Mouse (Mus musculus): ENCODE data around the gene Ssu2.
A peak's percentile ranks its signal among the peaks of the same experiment; 100 is the strongest.

The Ssu2 gene

DNA sequence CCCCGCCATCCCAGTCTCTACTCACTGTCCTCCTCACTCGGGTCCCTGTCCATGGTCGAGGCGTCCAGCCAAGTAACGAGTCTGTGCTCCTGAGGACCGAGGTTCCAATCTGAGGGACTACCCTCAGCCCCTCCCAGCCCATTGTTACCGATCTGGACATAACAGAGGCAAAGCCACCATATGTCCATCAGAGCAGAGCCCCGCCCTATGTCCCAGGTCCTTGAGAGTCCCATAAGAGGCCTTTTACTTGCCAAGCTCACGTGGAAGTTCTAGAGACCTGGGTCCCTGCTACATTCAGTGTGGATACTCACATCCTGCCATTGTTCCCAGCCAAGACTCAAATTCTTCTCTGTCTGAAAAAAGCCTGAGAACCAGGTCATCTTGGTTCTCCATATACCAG is at the start of gene Ssu2:
Ssu2 (minus strand) TSS at position 77 of the 400 bp plus-strand sequence.
- no peak for DNase-seq

DNA sequence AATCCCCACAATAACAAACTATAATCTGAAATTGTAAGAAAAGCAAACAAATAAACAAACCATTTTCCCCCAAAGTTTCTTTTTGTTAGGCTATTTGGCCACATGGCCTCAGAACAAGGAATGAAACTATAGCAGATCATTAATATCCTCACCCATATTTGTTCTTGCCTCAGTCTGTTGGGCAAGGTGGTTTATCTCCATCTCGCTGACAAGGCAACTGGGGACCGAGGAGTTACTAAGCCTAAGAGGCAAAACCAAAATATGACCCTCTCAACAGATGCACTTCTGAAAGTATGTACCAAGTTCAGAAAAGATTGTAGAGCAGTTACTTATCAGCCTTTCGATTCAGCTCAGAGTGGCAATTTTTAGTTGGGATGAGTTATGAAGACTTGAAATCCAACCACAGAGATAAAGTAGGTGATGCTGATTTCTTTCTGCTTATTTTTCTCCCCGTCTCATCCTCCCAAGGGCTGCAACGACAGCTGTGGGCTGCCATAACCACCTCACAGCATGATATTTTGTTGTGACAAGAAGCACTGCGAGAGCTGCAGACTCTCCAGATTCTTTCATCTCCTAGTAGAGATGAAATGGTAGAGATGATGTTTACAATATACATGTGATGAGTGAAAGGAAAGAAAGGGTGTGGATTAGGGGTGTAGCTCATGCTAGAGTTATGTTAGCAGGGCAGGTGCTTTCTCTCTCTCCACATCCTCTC is 38.4 kb upstream of the Ssu2 start:
- DNase-seq = no peak

DNA sequence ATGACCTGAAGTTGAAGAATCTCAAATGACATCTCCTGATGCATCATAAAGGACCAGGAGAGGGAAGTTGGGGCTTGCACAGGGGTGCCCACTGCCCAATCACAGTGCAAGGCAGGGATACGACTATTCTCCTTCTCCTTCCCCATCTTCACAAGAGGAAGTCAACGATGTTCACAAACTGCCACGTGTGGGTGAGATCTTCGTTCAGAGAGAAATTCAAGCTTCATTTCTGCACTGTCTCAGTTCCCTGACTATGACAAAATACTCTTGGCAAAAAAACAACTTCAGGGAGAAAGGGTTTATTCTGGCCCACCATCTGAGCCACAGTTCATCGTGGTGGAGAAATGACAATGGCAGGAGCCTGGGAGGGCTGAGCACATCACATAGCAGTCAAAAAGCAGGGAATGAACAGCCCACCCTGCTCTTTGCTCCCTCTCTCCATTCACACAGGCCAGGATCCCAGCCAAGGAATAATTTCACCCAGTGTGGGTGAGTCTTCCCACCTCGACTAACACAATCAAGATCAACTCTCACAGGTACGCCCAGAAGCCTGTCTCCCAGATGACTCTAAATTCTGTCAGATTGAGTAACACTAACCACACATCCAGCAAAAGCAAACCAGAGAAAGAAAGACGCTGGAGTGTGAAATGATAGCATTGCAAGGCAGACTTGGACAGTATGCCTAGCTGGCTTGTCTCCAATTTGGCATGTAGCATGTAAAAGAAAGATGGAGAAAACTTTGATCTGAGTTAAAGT is 36.1 kb upstream of the Ssu2 start:
- peak; percentile 44 for DNase-seq

DNA sequence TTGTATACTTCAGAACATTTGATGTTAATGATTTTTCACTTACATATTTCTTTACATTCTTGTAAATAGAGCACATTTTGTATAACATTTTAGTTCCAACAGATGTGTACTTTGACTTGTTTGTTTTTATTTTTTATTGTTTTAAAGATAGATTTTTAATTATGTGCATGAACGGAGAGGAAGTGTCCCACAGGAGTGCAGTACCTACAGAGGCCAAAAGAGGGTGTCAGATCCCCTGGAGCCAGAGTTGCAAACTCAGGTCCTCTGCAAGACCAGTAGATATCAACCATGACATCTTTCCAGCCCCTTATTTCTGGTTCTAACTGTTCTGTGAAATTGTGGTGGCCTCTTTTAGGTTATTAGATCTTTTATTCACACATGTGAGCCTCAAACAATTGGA is 33.1 kb upstream of the Ssu2 start:
- peak; percentile 16 for DNase-seq

DNA sequence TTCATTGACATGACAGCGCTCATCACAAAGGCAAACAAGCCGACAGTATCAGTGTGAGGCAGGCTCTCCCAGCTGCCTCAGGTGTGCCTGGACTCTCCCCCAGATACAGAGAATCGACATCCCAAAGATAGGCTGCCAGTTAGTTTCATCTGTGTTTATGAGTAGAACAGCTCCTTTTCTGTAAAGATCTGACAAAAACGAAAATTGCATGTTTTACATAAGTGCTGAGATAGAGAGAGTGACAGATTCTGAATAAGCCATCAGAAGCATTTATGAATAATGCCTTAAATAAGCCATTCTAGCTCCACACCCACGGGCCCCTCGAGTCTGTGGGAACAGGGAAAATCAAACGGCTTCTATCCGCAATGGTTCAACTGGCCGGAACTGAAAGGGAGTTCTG is 31.5 kb upstream of the Ssu2 start:
- DNase-seq = no peak

DNA sequence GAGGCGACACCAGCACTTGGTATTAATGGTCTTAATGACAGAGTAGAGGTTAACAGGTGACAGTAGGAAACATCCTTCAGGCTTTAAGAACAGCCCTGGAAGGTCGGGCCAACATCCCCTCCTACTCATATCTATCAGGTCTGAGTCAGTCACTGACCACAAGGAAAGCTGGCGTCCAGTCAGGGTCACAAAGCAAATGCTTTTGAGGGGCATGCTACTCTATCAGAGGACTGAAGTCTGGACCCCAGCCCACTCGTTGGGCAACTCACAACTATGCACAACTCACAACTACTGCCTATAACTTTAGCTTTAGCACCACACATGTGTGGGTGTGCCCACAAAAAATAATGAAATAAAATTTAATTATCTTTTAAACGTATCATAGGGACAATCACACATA is 16.3 kb upstream of the Ssu2 start:
- DNase-seq = no peak

DNA sequence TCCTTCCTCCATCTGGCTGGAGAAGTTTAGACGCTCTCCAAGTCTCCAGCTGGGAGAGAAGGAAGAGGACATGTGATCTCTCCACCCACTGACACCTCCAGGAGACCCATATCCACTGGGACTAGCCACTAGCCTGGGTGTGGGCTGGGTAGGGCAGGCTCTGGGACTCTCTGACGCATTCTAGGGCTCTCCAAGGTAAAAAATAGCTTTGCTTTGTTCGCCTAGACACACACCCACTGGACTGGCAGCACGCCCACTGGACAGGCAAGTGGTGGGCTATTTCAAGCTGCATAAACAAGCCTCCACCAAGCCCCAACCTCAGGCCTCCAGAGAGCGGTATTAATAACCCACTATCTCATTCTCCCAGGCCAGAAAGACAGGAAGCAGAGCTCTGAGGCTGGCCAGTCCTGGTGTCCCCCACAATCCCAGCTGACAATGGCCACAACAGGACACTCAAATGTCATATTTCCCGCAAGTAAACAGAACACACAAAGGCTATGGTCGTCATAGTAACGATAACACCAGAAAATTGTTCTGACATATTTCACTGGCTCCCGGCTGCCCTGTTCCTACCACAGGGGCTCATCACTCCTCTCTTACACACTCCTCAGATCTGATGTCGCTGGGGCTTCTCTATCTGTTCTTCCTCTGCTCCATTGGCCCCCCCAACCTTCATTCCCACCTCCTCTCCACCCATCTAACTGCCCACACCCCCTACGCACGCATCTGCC is 14.3 kb upstream of the Ssu2 start:
- peak; percentile 26 for DNase-seq

DNA sequence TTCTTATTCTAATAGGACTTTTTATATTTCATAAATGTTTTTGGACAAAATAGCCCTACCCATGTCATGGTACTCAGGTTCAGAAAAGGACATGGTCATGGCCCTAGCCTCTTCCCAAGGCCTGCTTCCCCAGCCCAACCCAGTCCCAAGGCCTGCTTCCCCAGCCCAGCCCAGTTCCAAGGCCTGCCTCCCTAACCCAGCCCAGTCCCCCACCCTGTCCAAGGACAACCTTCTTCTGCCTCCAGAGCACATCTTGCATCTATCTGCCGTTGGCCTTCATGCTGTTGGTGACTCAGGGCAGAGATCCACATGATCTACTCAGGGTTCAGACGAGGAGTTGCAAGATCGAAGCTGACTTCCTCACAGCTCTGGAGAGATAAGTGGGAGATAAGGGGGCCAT is 9.5 kb upstream of the Ssu2 start:
- DNase-seq = no peak

DNA sequence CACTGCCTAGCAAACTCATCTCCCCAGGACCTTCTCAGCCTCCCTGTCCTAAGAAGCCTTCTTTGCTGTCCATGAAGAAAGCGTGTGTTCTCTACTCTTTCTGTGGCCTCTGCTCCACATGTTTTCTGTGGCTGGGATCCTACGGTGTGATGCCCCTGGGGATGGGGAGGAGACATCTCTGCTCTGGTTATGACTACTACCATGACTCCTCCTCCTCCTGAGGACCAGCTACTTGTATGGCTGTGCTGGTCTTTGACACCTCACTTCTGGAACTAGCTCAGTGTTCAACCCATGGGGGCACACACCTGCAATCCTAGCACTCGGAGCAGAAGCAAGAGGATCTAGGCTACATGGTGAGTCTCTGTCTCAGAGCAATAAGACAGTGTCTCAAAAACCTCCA is 8.5 kb upstream of the Ssu2 start:
- DNase-seq = no peak

DNA sequence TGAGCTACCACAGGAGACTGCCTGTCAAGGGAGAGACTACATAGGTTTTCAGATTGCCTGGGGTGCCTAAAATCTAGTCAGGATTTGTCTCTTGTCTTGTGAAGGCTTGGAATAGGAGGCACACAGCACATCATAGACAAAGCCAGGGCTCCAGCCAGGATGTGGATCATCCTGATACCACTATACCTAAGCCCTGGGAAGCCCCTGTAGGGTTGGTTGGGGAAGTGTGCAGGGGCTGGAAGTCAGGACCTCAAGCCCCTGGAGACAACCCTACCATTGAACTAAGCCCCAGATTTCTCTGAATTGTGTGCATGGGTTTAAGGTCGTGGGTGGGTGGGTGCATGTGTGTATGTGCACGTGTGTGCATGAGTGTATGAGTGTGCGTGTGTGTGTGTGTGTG is 562 bp upstream of the Ssu2 start:
- DNase-seq = no peak

DNA sequence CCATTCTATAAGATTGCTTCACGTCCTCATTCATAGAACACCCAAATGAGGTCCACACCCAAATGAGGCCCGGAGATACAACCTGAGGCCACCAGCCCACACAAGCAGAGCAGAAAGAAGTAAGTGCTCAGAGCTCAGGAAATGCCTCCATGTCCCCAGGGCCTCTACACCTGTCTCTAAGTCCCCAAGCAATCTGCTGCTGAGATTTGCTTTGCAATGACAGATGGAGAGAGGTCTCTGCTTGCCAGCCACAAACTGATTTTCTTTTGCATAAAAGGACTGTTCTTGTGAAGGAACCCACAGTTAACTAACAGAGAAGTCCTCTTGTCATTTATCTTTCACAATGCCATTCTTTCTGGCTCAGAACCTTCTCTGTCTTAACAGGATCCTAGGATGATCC is 1.6 kb downstream of the Ssu2 start:
- DNase-seq = no peak

DNA sequence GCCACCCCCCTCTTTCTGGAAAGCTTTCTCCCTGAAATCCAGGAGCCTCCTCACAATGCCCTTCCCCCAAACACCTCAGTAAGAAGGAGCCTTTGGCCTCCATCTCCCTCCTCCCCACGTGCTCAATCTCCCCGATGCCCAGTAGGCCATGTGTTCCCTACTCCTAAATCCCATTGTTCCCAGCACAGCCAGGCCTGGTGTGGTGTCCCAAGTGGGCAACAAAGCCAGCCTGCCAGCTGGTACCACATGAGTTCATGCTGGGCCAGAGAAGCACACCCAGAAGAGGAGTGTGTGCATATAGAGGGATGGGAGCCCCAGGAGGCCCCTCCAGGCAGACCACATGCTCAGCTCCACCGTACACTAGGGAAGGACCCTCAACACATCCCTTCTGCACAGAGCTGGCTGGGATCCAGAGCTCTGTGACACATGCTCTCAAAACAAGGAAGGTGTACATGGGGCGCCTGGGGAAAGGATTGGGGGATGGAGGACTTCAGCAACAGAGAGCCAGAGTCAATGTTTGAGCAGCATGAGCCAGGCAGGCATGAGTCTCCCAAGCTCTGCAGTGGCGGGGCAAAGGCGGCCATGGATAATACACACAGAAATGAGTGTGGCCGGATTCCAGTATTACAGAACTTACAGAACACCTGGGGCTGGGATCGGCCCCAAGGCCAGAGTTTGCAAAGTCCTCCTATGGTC is 4.7 kb downstream of the Ssu2 start:
- no peak for DNase-seq

DNA sequence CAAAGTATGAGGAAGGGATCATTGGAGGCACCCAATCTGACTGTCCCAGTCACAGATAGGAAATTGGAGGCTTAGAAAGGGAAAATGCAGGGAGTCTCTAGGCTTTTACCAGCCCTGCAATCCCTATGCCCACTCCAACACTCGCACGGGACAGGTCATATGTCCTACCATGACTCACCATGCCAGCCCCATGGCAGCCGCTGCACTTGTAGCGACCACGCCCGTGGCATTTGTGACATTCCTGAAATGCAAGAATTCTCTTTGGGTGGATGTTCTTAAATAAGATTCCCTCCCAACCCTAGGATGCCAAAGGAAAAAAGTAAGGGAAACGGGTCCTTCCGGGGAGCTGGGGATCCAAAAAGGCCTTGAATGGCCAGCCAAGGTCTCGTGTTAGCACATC is 8.8 kb downstream of the Ssu2 start:
- DNase-seq = no peak

DNA sequence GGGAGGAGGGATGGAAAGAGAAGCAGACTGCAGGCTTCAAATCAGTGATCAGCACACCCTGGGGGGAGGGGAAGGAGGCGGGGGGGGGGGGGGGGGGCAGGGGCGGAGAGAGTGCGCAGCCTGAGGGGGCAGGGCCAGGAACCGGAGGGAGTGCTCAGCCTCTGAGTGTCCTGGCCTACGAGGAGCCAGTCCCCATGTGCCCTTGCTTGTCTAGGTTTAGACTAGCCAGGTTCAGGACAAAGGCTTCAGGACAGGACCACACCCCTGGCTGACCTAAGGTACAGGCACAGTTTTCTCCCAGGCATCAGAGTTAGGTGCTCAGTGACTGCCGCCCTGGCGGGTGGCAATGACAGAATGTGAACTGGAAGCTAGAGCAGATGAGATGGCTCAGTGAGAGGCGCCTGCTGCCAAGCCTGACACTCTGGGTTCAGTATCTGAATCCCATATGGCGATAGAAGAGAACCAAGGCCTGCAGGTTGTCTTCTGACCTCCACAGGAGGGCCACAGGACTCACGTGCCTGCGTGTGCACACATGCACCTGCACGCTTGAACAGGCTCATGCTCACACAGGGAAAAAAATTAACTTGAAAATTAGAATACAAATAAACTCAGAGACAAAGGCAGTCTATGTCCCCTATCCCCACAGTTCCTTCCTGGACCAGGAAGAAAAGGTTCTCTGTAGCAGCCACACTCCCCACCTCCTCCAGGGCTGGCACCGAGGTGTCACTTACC is 12.0 kb downstream of the Ssu2 start:
- DNase-seq = no peak

DNA sequence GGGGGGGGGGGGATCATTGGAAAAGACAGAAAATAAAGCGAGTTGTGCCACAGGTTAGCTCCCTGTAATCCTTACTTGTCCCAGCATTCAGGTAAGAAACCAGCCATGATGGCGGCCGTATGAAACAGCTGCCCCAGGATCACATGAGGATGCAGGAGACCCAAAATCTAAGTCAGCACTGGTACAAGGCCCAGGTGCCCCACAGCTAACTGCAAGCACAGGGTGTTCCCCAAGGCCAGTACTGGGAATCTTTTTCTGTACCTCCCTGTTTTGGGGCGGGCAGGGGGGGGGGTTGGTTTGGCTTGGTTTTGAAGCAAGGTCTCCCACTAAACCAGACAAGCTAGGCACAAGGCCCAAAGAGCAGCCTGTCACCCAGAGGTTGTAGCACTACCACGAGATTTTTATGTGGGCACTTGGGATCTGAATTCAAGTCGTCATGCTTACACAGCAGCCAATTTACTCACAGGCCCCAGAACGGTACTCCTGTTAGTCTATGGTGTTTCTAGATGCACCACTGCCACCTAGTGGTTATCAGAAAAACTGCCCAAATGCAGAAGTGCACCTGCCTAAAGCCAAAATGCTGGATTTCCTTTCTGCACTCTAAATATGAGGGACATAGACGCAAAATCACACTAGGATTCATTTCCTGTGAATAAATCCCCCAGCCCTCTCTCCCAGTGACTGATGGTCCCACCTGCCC is 13.8 kb downstream of the Ssu2 start:
- no peak for DNase-seq

DNA sequence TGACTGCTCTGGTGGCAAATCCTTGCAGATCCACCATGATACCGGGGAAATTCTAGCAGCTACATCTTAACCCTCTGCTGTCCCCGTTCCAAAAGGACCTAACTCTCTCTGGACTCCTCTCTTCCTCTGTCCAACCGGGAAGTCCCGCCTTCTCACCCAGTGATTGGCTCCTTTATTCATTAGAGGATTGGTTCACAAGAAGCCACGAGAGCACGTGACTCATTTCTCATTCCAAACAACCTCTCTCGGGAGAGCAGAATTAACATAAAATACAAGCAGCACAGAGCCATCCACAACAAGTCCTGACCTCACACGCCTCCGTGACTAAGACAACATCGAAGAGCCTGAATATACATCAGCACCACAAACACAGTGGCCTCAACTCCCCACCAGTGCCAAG is 22.5 kb downstream of the Ssu2 start:
- no peak for DNase-seq

DNA sequence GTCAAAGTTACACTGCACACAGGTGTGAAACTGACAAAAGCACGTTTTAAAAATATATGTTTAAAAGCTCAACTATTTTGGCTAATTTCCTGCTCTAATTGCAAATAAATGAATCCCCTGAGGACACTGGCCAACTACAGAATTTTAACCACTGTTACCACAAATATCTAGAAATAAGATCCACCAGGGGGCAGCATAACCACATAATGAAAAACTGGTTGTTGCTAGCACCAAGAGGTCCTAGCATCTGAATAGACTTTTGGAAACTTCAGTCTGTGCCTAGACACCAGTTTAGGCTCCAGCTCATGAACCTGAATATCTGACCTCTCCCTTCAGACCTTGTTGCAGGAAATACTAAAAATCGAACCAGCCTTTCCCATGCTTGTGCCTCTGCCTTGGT is 23.2 kb downstream of the Ssu2 start:
- no peak for DNase-seq

DNA sequence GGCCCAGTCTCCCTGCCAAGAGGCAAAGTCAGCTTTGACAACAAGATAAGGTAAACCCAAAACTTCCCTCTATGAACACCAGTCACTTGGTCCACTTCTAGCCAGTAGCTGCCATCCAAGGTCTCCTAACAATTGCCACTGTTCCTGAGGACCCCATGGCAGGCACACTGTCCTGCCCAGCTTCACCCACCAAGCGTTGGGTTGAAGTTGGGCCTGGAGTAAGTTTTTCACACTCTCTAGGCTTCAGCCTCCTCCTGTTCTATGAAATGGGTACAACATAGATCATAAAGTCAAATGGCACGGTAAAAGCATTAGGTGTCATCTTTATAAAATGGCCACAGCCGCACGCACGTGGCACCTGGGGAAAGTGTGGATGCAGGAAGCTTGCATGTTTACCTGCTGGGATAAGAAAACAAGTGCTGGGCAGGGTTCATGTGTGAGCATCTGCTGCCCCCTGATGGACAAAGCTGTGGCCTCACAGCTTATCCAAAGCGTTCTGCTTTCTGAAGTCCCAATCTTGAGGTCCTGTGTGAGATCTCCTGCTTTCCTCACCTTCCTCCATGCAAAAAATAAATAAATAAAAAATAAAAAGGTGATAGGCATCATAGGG is 25.4 kb downstream of the Ssu2 start:
- peak; percentile 85 for DNase-seq

DNA sequence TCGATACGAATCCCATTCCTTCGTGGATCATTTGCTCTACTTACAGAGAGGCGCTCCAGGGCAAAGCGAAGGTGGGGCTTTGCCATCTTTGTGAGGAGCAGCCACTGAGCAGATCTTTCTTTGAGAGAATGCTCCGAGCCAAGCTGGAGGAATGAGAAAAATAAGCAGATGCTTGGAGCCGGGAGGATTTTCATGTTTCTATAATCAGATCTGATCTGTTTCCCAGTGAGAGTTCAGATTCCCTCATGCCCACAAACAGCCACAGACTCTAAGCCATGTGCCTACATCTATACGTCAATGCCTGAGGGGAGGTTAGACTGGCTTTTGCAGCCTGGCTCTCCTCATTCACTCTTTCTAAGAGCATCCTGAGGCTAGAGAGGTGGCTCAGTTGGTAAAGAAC is 27.1 kb downstream of the Ssu2 start:
- DNase-seq = no peak

DNA sequence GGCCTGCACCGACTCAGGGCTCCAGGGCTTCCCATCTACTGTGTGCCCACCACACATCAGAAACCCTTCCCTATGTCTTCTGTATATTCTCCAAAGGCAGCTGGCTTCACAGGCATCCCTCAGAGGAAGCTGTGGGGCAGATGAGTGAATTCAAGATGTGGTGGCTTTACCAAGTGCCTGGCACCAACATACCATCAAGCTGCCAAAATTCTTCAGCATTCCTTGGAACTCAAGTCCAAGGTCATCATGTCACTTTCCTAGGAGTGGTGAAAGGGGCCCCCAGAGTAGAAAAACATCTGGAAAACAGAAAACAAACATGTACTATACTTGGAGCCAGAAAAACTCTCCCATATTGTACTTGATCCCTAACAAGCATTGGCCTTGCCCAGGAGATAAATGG is 28.5 kb downstream of the Ssu2 start:
- no peak for DNase-seq

DNA sequence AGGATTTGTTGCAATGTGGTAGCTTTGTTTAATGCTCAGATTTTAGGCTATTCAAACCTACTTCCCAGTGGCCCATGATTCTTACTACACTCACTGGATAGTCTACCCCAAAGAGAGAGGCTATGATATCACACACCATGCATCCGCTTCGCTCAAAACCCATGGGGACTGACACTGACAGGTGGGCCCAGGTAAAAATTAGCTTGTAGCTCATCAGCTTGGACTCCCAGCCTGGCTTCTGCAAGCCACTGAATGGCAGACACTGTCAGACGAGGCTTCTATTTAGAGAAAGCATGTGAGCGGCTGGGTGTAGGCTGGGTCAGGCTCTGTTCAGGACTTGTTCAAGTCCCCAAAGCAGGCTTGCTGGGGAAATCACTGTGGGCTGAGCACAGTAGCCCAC is 37.4 kb downstream of the Ssu2 start:
- DNase-seq = no peak

DNA sequence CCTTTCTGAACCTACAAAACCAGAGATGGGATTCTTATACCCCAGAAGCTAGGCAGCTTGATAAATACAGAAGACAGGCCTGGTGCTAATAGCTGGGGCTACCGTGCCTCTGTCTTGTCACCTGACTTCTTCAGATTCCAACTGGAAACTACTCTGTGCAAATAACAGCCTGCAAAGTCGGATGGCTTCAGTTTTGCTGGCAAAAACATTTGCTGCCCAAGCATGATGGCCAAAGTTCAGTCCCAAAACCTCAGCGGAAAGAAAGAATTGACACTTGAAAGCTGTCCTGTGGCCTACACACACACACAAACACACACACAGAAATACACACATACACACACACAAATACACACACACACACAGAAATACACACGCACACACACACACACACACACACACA is 48.8 kb downstream of the Ssu2 start:
- DNase-seq = no peak
